Mouse (Mus musculus) spleen, postnatal 4 days (tissue): ENCODE measurements around the gene Morc2a.

ENCODE experiments used
- DNase-seq, 2 experiments: peaks; one replicate each; pipeline ENCODE4 v3.0.0; 2022; ENCODE audit warnings: low spot score in 2 of 2

Morc2a gene

GRCm38 (mm10) chr11:3684232-3684631, 35.2 kb downstream of the Morc2a start:
- DNase-seq, result no peak

DNA sequence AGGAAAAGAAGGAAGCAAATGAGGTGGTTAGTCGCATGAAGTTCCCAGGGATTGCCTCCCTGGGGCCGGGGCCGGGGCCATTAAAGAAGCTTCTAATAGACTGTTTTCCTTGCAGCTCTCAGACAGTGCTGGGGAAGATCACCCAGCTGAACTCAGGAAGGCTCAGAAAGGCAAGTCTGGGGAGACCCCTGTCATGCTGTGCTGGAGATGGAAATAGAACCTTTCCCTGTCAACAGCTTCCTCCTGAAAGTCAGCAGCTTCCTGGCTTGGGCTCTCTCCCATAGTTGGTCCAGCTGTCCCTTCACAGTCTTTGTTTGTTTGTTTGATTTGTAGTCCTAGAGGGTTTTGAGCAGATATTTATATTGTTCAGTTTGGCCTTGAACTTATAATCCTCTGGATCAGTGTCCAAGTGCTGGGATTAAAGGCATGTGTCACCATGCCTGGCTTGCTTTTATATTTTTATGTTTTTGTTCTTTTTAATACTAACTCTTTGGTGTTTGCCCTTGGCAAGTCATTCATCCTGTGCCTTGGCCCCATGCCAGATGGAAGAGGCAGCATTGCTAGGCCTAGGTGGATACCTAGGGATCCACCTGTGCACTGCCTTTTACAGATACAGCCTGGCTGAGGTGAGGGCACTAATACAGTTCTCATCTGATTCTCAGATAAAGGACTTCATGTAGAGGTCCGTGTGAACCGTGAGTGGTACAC, 35.9 kb downstream of the Morc2a start:
- DNase-seq, result no peak

- DNase-seq, result no peak
These were observed 36.4 kb downstream of the Morc2a start for GRCm38 (mm10) chr11:3685431-3685830.

- no peak for DNase-seq
These were observed 37.3 kb downstream of the Morc2a start for GRCm38 (mm10) chr11:3686318-3686717.

DNA sequence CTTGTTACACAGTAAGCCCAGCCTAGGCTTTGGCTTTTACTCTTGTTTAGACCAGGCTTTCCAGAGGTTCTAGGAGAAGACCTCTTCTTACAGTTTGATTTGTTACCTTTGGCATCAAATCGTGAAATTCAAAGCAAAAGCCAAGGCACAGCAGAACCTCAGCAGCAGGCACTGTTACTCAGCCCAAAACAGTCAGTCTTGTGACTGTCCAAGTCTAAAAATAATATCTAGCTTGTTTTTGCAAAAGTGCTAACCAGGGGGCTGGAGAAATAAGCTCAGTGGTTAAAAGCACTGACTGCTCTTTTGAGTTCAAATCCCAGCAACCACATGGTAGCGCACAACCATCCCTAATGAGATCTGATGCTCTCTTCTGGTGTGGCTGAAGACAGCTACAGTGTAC, 37.9 kb downstream of the Morc2a start:
- DNase-seq, result no peak

GRCm38 (mm10) chr11:3691746-3692145, 42.8 kb downstream of the Morc2a start:
- DNase-seq, result no peak

DNA sequence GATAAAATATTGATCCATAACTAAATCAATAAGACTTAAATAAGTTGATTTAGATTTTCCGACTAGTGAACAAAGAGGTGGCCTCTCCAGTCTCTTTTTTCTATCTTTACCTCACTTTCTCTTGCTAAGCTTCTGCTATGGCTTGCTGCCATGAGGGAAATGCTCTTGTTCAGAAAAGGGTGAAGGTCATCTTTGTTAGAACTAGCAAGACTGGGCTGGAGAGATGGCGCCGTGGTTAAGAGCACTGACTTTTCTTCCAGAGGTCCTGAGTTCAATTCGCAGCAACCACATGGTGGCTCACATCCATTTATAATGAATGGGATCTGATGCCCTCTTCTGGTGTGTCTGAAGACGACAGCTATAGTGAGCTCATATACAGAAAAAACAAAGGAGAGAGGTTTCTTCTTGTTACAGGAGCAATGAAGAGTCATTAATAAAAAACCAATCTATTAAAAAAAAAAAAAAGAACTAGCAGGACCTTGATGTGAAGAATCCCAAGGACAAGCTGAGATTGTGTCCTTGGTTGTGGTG, 47.2 kb downstream of the Morc2a start:
- DNase-seq, result no peak

GRCm38 (mm10) chr11:3697441-3697840, 48.5 kb downstream of the Morc2a start:
- DNase-seq, result no peak

GRCm38 (mm10) chr11:3703089-3703992, 54.4 kb downstream of the Morc2a start:
- DNase-seq, result no peak

DNA sequence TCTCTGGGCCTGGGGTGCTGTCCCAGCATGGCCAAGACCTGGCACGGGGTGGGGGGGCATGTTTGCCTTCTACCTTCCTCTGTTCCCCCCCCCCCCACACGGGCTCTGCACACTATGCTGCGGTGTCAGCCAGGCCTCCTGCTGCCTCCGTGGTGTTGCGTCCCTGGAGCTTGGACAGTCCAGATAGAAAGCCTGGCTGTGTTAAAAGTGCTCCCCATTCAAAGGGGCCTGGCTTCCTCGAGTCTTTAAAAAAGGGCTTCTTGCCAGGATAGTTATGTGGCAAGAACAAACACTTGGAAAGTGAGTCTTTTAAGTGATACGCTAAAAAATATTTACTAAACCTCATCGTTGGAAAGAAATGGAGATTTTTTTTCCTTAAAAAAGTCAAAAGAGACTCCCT, 55.4 kb downstream of the Morc2a start:
- DNase-seq, result no peak

DNA sequence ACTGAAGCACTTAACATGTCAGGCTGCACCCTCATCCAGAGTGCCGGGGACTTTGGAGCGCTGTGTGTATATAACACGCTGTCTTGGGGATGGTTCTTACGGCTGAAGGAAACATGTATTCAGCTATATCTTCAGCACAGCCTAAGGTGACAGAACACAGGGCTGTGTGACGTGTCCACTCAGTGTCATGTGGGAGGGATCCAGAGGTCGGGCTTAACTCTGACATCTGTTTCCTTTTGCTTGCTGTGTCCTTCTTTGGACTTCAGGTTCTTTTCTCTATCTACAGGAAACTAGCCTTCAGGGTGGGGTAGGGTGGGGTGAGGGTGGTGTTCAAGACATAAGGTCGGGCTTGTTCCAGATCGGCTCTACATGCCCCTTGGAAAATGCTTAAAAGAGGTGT, 58.1 kb downstream of the Morc2a start:
- no peak for DNase-seq

DNA sequence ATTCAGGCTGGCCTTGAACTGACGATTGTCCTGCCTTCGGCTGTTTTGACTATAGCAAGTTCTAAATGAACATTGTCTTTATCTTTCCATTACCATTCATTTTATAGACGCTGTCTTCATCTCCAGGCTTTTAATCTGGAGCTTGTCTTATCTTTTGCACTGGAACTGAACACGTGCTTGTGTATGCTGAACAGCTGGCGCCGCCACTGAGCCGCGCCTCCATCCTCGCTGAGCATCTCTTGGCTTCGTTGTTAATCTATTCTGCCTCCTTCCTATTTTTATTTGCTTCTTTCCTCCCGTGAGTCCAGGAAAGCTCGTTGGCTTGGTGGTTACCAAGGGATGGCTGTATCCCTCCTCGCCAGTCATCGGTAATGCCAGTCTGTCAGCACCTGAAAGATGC, 61.2 kb downstream of the Morc2a start:
- no peak for DNase-seq

- peak; percentile 38 to 77 for DNase-seq
These were observed 65.5 kb downstream of the Morc2a start for GRCm38 (mm10) chr11:3714486-3714885.

DNA sequence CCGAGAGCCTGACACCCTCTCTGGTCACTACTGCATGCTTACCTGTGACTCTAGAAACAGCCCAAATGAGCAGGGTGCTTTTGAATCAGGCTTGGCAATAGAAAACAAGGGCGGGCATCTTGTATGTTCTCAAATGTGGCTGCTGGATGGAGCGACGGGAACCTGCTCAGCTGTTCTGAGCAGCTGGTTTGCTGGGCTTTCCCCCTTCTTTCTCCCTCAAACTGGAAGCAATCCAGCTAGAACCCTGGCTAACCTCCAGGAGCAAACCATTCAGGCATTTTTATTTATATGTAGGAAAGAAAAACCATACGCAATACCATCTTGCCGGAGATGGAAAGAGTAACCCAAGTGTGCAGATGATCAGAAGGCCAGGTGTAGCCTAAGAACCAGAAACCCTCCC, 67.7 kb downstream of the Morc2a start:
- no peak for DNase-seq

DNA sequence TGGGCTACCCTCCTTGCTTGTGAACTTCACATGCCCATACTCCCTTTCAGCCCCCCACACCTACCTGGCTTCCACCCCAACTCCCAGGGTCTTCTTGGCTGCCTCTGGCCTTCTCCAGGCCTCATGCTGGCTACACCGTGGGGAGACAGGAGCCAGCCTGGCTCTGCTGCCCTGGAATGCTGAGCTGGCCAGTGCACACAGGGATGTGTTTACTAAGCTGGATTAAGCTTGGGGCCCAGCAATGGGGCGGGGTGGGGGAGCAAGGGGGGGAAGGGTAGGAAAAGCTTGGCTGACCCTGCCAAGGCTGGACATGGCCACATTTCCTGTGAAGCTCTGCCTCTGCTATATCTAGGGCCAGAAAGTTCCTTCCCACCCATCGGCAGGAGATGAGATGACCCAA, 73.0 kb downstream of the Morc2a start:
- DNase-seq, result no peak

GRCm38 (mm10) chr11:3722861-3723260, 73.9 kb downstream of the Morc2a start:
- DNase-seq, result no peak

- no peak for DNase-seq
These were observed 74.9 kb downstream of the Morc2a start for GRCm38 (mm10) chr11:3723910-3724309.

DNA sequence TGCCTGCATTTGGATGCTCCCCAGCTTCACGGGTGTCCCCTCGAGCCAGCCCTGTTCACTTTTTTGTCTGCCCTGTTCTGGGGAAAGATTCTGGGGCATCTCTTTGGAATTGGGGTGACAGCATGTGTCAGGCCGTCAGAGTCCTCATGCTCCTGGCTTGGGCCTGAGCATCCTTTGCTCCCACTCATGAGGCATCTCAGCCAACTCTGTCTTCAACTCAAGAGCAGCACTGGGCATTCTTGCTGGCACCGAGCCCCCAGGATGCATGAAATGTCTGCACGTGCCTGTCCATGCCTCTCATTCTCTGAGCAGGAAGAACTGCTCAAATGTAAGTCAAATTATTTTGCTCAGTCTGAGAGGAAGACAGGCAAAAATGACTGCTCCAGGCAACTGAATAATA, 75.7 kb downstream of the Morc2a start:
- DNase-seq, result no peak

DNA sequence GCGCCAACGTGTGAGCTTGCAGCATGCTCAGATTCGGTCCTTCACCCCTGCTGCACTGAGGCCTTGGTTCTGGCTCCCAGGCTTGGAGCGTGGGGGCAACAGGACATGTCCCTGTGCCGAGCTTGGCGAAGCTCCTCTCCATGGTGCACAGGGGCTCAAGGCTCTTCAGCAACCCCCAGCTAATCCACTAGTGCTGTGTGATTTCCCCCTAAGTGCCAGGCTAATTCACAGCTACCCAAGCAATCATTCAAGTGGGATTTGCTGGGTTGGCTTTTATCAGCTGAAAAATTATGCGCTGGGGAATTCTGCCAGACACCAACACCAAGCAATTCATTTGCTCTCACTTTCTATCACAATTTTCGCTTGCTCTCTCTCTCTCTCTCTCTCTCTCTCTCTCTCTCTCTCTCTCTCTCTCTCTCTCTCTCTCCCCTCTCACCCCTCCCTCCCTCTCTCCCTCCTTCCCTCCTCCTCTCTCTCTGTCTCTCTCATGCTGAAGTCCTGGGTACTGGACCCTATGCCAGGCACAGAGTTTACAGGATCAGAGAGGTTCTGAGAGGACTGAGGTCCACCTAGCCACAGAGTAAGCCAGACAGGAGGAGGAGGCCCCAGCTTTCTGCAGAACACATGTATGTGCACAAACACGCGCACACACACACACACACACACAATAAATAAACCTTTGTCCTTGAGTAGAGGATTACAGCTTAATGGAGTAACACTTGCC, 76.5 kb downstream of the Morc2a start:
- no peak for DNase-seq

DNA sequence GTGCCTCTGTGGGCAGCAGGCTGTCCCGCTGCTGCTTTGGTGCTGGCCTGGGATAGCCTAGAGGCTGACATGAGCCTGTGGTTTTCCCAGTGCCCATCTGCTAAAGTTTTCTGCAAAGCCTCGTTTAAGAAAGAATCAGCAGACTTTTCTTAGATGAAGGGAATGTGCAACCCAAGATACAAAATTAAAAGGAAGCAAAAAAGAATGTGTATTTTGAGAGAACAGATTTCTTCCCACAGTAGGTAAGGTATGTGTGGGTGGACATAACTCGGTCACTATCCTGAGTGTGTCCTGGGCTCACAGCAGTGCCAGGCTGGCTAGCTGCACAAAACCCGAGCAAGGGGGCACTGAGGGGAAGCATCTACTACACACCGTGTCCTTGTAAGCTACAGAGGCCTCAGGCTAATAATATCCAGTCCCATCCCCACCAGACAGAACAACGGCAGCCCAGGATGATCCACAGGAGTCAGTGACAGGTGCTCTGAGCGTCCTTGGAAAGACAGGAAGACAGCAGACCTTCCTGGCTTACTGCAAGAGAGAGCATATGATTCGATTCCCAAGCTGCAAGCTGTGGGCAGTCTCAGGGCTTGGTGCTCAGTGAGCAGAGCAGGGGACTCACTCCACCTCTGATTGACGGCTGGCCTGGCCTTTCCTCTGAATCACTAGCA, 78.6 kb downstream of the Morc2a start:
- DNase-seq, result no peak

- DNase-seq, result no peak
These were observed 82.5 kb downstream of the Morc2a start for GRCm38 (mm10) chr11:3731469-3731868.
